Mouse (Mus musculus) spleen, adult 12 weeks (tissue): ENCODE data around the gene Klhl21.

Experiments
- DNase-seq: peaks from one replicate; pipeline ENCODE4 v3.0.0; 2022; ENCODE audit warnings: low spot score

Klhl21 gene

GRCm38 (mm10) chr4:152008622-152009075, at the start of gene Klhl21:
TSS of gene Klhl21 (plus strand) at chr4:152008803.
- DNase-seq = peak; percentile 85

- no peak for DNase-seq
These were observed 48.6 kb upstream of the Klhl21 start for GRCm38 (mm10) chr4:151959849-151960512.

- peak; percentile 74 for DNase-seq
These were observed 48.1 kb upstream of the Klhl21 start for GRCm38 (mm10) chr4:151960513-151960854.

GRCm38 (mm10) chr4:151962817-151963216, 45.8 kb upstream of the Klhl21 start:
- no peak for DNase-seq

GRCm38 (mm10) chr4:151968204-151968921, 40.2 kb upstream of the Klhl21 start:
- no peak for DNase-seq

GRCm38 (mm10) chr4:151972221-151972967, 36.2 kb upstream of the Klhl21 start:
- no peak for DNase-seq

GRCm38 (mm10) chr4:151975441-151975840, 33.2 kb upstream of the Klhl21 start:
- DNase-seq = peak; percentile 63

- peak; percentile 78 for DNase-seq
These were observed 30.9 kb upstream of the Klhl21 start for GRCm38 (mm10) chr4:151977748-151978147.

GRCm38 (mm10) chr4:151980699-151981098, 27.9 kb upstream of the Klhl21 start:
- no peak for DNase-seq

GRCm38 (mm10) chr4:151981363-151981762, 27.2 kb upstream of the Klhl21 start:
- DNase-seq = peak; percentile 59

GRCm38 (mm10) chr4:151983043-151983442, 25.6 kb upstream of the Klhl21 start:
- DNase-seq = no peak

- no peak for DNase-seq
These were observed 25.0 kb upstream of the Klhl21 start for GRCm38 (mm10) chr4:151983560-151983959.

- no peak for DNase-seq
These were observed 22.7 kb upstream of the Klhl21 start for GRCm38 (mm10) chr4:151985886-151986285.

- no peak for DNase-seq
These were observed 22.0 kb upstream of the Klhl21 start for GRCm38 (mm10) chr4:151986650-151987049.

- no peak for DNase-seq
These were observed 20.6 kb upstream of the Klhl21 start for GRCm38 (mm10) chr4:151988014-151988341.

GRCm38 (mm10) chr4:151988342-151989109, 20.1 kb upstream of the Klhl21 start, which contains the start of gene Thap3:
TSS of gene Thap3 (minus strand) at chr4:151988997.
- peak; percentile 42 for DNase-seq

GRCm38 (mm10) chr4:151989110-151989488, 19.5 kb upstream of the Klhl21 start:
- DNase-seq = no peak

- no peak for DNase-seq
These were observed 16.5 kb upstream of the Klhl21 start for GRCm38 (mm10) chr4:151992091-151992490.

GRCm38 (mm10) chr4:151993035-151993434, 15.6 kb upstream of the Klhl21 start:
- DNase-seq = no peak

GRCm38 (mm10) chr4:151994228-151995171, 14.1 kb upstream of the Klhl21 start:
- no peak for DNase-seq
